9 mouse cellular contexts compared by ENCODE assay signal in the genomic region with DNA sequence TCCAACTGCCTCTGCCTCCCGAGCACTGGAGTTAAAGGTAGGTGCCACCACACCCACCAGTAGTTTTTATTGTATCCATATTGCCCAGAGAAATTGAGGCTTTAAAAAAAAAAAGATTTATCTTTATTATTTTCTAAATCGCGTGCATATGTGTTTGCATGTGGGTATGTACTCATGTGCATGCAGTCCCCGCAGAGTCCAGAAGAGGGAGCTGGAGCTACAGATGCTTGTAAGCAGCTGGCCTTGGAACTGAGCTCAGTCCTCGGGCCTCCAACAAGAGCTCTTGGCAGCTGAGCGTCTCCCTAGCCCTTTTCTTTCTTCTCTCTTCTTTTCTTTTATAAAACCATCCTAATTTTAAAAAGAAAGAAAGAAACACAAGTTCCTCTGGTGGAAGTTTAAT. TPM values are rescaled to one million over a fixed set of nuclear protein-coding genes. Genes with fewer than 3 reads are reported as not detected.
DNase-seq lines count a peak whose midpoint lies in the region; ATAC-seq and TF ChIP-seq lines count a peak whose summit lies in the region.
"Had no signal": no experiment of that assay in that cellular context is flagged by ENCODE, and none has a peak within 500 bp of the region (broad histone marks: within the 10 kb centered on the region; RNA-seq: fewer than 3 reads in every experiment).

No protein-coding gene starts in this region.

- no peak overlapping the region for H3K9ac ChIP-seq in liver, postnatal 0 days (replicated peaks)
- H3K9ac ChIP-seq: lung, embryonic 15.5 days had no signal

- ATAC-seq in Patski, result no peak
- no peak for ATAC-seq in liver, postnatal 0 days

- H3K4me3 ChIP-seq in liver, postnatal 0 days (ENCODE audit: low read depth, low read length), result no peak overlapping the region
- H3K4me3 ChIP-seq: lung, embryonic 15.5 days had no signal

- H3K36me3 ChIP-seq in liver, postnatal 0 days (replicated peaks; ENCODE audit: insufficient read depth, low read length), result peaks cover 1% of the 10 kb centered on the region; the same call in 1 of the 2 replicates

- no peak overlapping the region for H3K27ac ChIP-seq in liver, postnatal 0 days (ENCODE audit: low read depth)
- H3K27ac ChIP-seq: lung, embryonic 15.5 days had no signal

- CTCF ChIA-PET in Patski (lab: Charles Lee), result interaction anchor here (0.9 to 1.3 kb wide), 2 partner anchors 21 to 41 kb away, joined by 3 read pairs; no protein-coding TSS in a partner anchor

- no peak for TF ChIP-seq EP300 in liver, postnatal 0 days (IDR thresholded peaks at IDR 0.05; ENCODE audit: low read depth)

- H3K9me3 ChIP-seq in liver, postnatal 0 days (ENCODE audit: low read length), result no peaks in the 10 kb centered on the region
- H3K9me3 ChIP-seq: lung, embryonic 15.5 days had no signal

- peaks cover 5% of the 10 kb centered on the region; the same call in 1 of the 2 replicates for H3K4me1 ChIP-seq in liver, postnatal 0 days (ENCODE audit: insufficient read depth)

- in situ Hi-C loops in Patski (cut with MboI; ENCODE audit: low pct_unique_long_range_greater_than_20kb), result no loop called here

- WGBS in liver, postnatal 0 days (ENCODE audit: insufficient replicate concordance), result 86% methylated on average over 6 of the region's 6 CpGs

- POLR2A ChIA-PET in Patski (lab: Charles Lee), result interaction anchor here (1.9 kb wide), 1 partner anchor 12 kb away, joined by 5 read pairs; the partner anchor contains the start of genes Retreg3 and Tubg1

- intact Hi-C loops in left cerebral cortex, postnatal 4 days (cut with DNase I), result no loop called here

- TF ChIP-seq CTCF in Patski (IDR thresholded peaks at IDR 0.05), result peak; percentile 61
- peak; percentile 60 for TF ChIP-seq CTCF in liver, postnatal 0 days (IDR thresholded peaks at IDR 0.05; ENCODE audit: low read depth)

- DNase-seq in cerebellum, postnatal 14 days, result peak; percentile 60 to 86
- no peak for DNase-seq in cerebellum, adult 9-10 months
- peak; percentile 59 for DNase-seq in left cerebral cortex, postnatal 4 days
- no peak for DNase-seq in left cerebral cortex, adult 18-20 months (ENCODE audit: low spot score in 2 of 2)
- DNase-seq in Patski (ENCODE audit: low read depth, low spot score), result no peak
- peak; percentile 66 for DNase-seq in liver, postnatal 0 days
- no peak for DNase-seq in ovary, adult 18-20 months (ENCODE audit: low spot score)
- DNase-seq in adrenal gland, postnatal 25 days, result no peak

- no peaks in the 10 kb centered on the region for H3K27me3 ChIP-seq in Patski
- H3K27me3 ChIP-seq in liver, postnatal 0 days (ENCODE audit: insufficient read depth, low read length), result no peaks in the 10 kb centered on the region
- H3K27me3 ChIP-seq: lung, embryonic 15.5 days had no signal

- H3K4me2 ChIP-seq in liver, postnatal 0 days (ENCODE audit: low read depth, low read length), result no peak overlapping the region
- H3K4me2 ChIP-seq: lung, embryonic 15.5 days had no signal

RNA-seq across cellular contexts. Expression of gene Tubg1, which starts 12.0 kb away (rescaled TPM):
- total RNA-seq in left cerebral cortex, postnatal 4 days (2021), result 10 to 100 TPM; 42.9 TPM
- total RNA-seq in left cerebral cortex, adult 18-20 months (2021), result 10 to 100 TPM; 44.5 to 53.3 TPM
- polyA plus RNA-seq in Patski (2021), result 70.2 TPM
- 19.0 and 20.8 TPM in 2 replicates for polyA plus RNA-seq in liver, postnatal 0 days (2015; fragmentation: Nextera tagmentation; extraction: Ambion mirVana)
- total RNA-seq in adrenal gland, postnatal 25 days (2021), result 42.1 and 50.1 TPM in 2 replicates

RNA-seq across cellular contexts. Expression of gene Retreg3, which starts 12.0 kb away (rescaled TPM):
- 10 to 100 TPM; 48.9 to 49.2 TPM for total RNA-seq in left cerebral cortex, postnatal 4 days (2021)
- 10 to 100 TPM; 53.9 to 57.8 TPM for total RNA-seq in left cerebral cortex, adult 18-20 months (2021)
- polyA plus RNA-seq in Patski (2021), result 72.2 TPM
- 9.2 and 9.4 TPM in 2 replicates for polyA plus RNA-seq in liver, postnatal 0 days (2015; fragmentation: Nextera tagmentation; extraction: Ambion mirVana)
- total RNA-seq in adrenal gland, postnatal 25 days (2021), result 53.5 and 64.1 TPM in 2 replicates

RNA-seq across cellular contexts. Expression of gene Tubg2, which starts 24.0 kb away (rescaled TPM):
- 10 to 100 TPM; 38.6 to 41.6 TPM for total RNA-seq in left cerebral cortex, postnatal 4 days (2021)
- 10 to 100 TPM; 48.6 to 54.5 TPM for total RNA-seq in left cerebral cortex, adult 18-20 months (2021)
- polyA plus RNA-seq in Patski (2021), result 3.5 TPM
- 0.12 and 0.22 TPM in 2 replicates for polyA plus RNA-seq in liver, postnatal 0 days (2015; fragmentation: Nextera tagmentation; extraction: Ambion mirVana)
- total RNA-seq in adrenal gland, postnatal 25 days (2021), result 5.7 and 6.4 TPM in 2 replicates

RNA-seq across cellular contexts. Expression of gene Psmc3ip, which starts 36.5 kb away (rescaled TPM):
- total RNA-seq in left cerebral cortex, postnatal 4 days (2021), result 1 to 10 TPM; 7.7 to 9.1 TPM
- total RNA-seq in left cerebral cortex, adult 18-20 months (2021), result 1 to 10 TPM; 3.0 to 3.6 TPM
- 20.6 TPM for polyA plus RNA-seq in Patski (2021)
- 8.1 and 8.2 TPM in 2 replicates for polyA plus RNA-seq in liver, postnatal 0 days (2015; fragmentation: Nextera tagmentation; extraction: Ambion mirVana)
- 7.1 and 9.4 TPM in 2 replicates for total RNA-seq in adrenal gland, postnatal 25 days (2021)

RNA-seq across cellular contexts. Expression of gene Cntnap1, which starts 38.6 kb away (rescaled TPM):
- 1 to 10 TPM; 4.8 to 7.4 TPM for total RNA-seq in left cerebral cortex, postnatal 4 days (2021)
- total RNA-seq in left cerebral cortex, adult 18-20 months (2021), result 100 to 1,000 TPM; 158 to 160 TPM
- polyA plus RNA-seq in Patski (2021), result 10.8 TPM
- polyA plus RNA-seq in liver, postnatal 0 days (2015; fragmentation: Nextera tagmentation; extraction: Ambion mirVana), result 1.4 and 1.5 TPM in 2 replicates
- total RNA-seq in adrenal gland, postnatal 25 days (2021), result 6.6 and 9.1 TPM in 2 replicates

Comparison
In these comparisons a context has a peak if more than half of its experiments do, and no peak if none do; other contexts are left out.
1. DNase-seq: peak in cerebellum, postnatal 14 days (2 of 2), left cerebral cortex, postnatal 4 days (single experiment) and liver, postnatal 0 days (single experiment); none in cerebellum, adult 9-10 months (single experiment), left cerebral cortex, adult 18-20 months (0 of 2), Patski (single experiment), ovary, adult 18-20 months (single experiment) and adrenal gland, postnatal 25 days (single experiment).